Mouse (Mus musculus): ENCODE measurements at regions not wholly inside any gene's neighbourhood (a gene's known extent, or its start where the extent isn't known, plus 50 kb on each side); places are given as distances from the start of the nearest gene placed in this dataset.

DNA sequence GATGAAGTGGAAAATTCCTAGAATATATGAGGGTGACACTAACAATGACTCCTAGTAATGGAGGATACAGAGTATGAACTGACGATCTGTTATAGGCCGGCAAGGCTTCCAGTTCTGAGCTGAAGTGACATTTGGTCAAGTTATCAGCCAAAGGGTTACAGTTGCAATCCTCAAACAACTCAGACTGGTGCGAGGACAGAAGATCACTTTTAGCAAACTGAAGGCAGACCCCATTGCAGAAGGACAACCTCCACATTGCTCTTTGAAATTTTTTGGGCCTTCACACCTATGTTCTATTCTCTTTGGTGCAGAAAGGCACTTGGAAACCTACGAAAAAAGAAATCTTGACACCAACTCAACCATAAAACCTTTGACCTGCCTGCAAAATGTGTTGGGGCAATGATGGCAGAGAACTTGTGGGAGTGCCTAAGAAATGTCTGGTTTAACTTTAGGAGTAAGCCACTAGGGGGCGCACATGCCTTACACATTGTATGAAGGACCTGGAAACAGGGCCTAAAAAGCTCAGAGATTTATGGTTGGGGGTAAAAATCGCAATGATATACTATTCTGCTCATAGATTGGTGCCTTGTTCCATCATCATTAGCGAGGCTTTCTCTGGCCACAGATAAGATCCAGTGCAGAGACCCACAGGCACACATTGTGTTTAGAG lies 1961.8 kb upstream of the Pcdh20 start:
- TF ChIP-seq CTCF (IDR thresholded peaks at IDR 0.05; ENCODE audit: low read depth) (peak; percentile 63), EP300 (IDR thresholded peaks at IDR 0.05; ENCODE audit: low read depth) (no peak)

Data from liver, postnatal 0 days (tissue).